Mouse (Mus musculus) stomach, embryonic 15.5 days (tissue): ENCODE results near the gene Ttll8. TPM values are rescaled to one million over a fixed set of nuclear protein-coding genes. Genes with fewer than 3 reads are reported as not detected.

Experiments used
- ATAC-seq: fragments of 200-750 bp; cut with Nextera tagmentation; 2 replicates; pipeline ENCODE4 v1.8.0; 2017; ENCODE audit warnings: low read depth, moderate number of reproducible peaks, moderate TSS enrichment; ENCODE audit not compliant: insufficient read depth, low FRiP score
- H3K27ac ChIP-seq: fragments of 300-500 bp; sonication (generic); 2 replicates; pipeline ENCODE4 v1.5.1; 2015; ENCODE audit warnings: mild to moderate bottlenecking, inconsistent platforms
- H3K27me3 ChIP-seq: fragments of 300-500 bp; sonication (generic); replicated peaks from 2 replicates; pipeline ENCODE4 v1.6.1; 2015; ENCODE audit warnings: inconsistent platforms
- H3K36me3 ChIP-seq: fragments of 300-500 bp; sonication (generic); 2 replicates; pipeline ENCODE4 v1.6.1; 2015; ENCODE audit warnings: inconsistent platforms
- H3K4me1 ChIP-seq: fragments of 300-500 bp; sonication (generic); 2 replicates; pipeline ENCODE4 v1.6.1; 2015; ENCODE audit warnings: inconsistent platforms
- H3K4me2 ChIP-seq: fragments of 300-500 bp; sonication (generic); 2 replicates; pipeline ENCODE4 v1.6.1; 2015; ENCODE audit warnings: mild to moderate bottlenecking, inconsistent platforms
- H3K4me3 ChIP-seq: fragments of 300-500 bp; sonication (generic); replicated peaks from 2 replicates; pipeline ENCODE4 v1.5.1; 2015; ENCODE audit warnings: inconsistent platforms
- H3K9ac ChIP-seq: fragments of 300-500 bp; sonication (generic); 2 replicates; pipeline ENCODE4 v1.6.1; 2015; ENCODE audit warnings: inconsistent platforms
- H3K9me3 ChIP-seq: fragments of 300-500 bp; sonication (generic); 2 replicates; pipeline ENCODE4 v1.6.1; 2016; ENCODE audit warnings: inconsistent platforms
- WGBS: fragments of 180-500 bp; shearing (Covaris S2); methylation state at CpG from one replicate; pipeline ENCODE4 v1.1.7; 2015; 5-methylcytosine and 5-hydroxymethylcytosine counted together
- polyA plus RNA-seq: library from polyadenylated mRNA; unstranded; fragments of >200 nt; fragmentation: Nextera tagmentation; extraction: Ambion mirVana; gene quantifications from 2 replicates; pipeline ENCODE4 v1.2.1, GENCODE M21; 2015

The Ttll8 gene
- polyA plus RNA-seq, 1 experiment from 2014 or later = not detected

GRCm38 (mm10) chr15:88841580-88842299, 112.5 kb downstream of the Ttll8 start:
- no peak overlapping the region for H3K4me2 ChIP-seq
- H3K4me3 ChIP-seq = no peak overlapping the region
- H3K9me3 ChIP-seq = no peaks in the 10 kb centered on the region
- H3K4me1 ChIP-seq = peaks cover 18% of the 10 kb centered on the region
- no peaks in the 10 kb centered on the region for H3K36me3 ChIP-seq
- H3K27me3 ChIP-seq = no peaks in the 10 kb centered on the region
- WGBS = 82% methylated on average over 3 of the region's 3 CpGs
- ATAC-seq = no peak
- H3K27ac ChIP-seq = no peak overlapping the region
- H3K9ac ChIP-seq = no peak overlapping the region

GRCm38 (mm10) chr15:88841160-88841559, 113.1 kb downstream of the Ttll8 start:
- Histone ChIP-seq H3K27me3 (no peaks in the 10 kb centered on the region), H3K4me1 (peaks cover 22% of the 10 kb centered on the region), H3K27ac (no peak overlapping the region), H3K9me3 (no peaks in the 10 kb centered on the region), H3K36me3 (no peaks in the 10 kb centered on the region), H3K4me3 (no peak overlapping the region), H3K9ac (no peak overlapping the region), H3K4me2 (no peak overlapping the region)
- 81% methylated on average over 2 of the region's 2 CpGs for WGBS
- no peak for ATAC-seq

Other genes starting within 250 kb of the Ttll8 start
- 17.8 and 19.9 TPM in 2 replicates for gene Brd1, start 220.2 kb downstream of the Ttll8 start, polyA plus RNA-seq
- gene Zbed4, start 202.8 kb downstream of the Ttll8 start, polyA plus RNA-seq = 13.6 and 14.8 TPM in 2 replicates
- gene Alg12, start 135.1 kb downstream of the Ttll8 start, polyA plus RNA-seq = 11.6 and 13.4 TPM in 2 replicates
- gene Creld2, start 134.8 kb downstream of the Ttll8 start, polyA plus RNA-seq = 124 and 125 TPM in 2 replicates
- gene Pim3, start 92.2 kb downstream of the Ttll8 start, polyA plus RNA-seq = 68.7 and 74.8 TPM in 2 replicates
- gene Mlc1, start 24.6 kb upstream of the Ttll8 start, polyA plus RNA-seq = 0.09 TPM in 1 of 2 replicates, not detected in the other
- gene Mov10l1, start 28.5 kb upstream of the Ttll8 start, polyA plus RNA-seq = 0.08 TPM in 1 of 2 replicates, not detected in the other
- 0.55 and 0.64 TPM in 2 replicates for gene Panx2, start 105.3 kb upstream of the Ttll8 start, polyA plus RNA-seq
- 57.1 and 60.0 TPM in 2 replicates for gene Trabd, start 120.7 kb upstream of the Ttll8 start, polyA plus RNA-seq
- gene Selenoo, start 134.7 kb upstream of the Ttll8 start, polyA plus RNA-seq = 17.9 and 19.7 TPM in 2 replicates
- 12.0 and 12.9 TPM in 2 replicates for gene Tubgcp6, start 168.7 kb upstream of the Ttll8 start, polyA plus RNA-seq
- 20.9 and 23.3 TPM in 2 replicates for gene Hdac10, start 174.3 kb upstream of the Ttll8 start, polyA plus RNA-seq
- 3.8 and 4.7 TPM in 2 replicates for gene Mapk12, start 186.3 kb upstream of the Ttll8 start, polyA plus RNA-seq
- gene Mapk11, start 195.2 kb upstream of the Ttll8 start, polyA plus RNA-seq = 5.9 and 6.4 TPM in 2 replicates
- 128 and 129 TPM in 2 replicates for gene Plxnb2, start 226.4 kb upstream of the Ttll8 start, polyA plus RNA-seq
- 12.5 and 14.9 TPM in 2 replicates for gene Dennd6b, start 242.1 kb upstream of the Ttll8 start, polyA plus RNA-seq